Mouse (Mus musculus) erythroblast, embryonic 14.5 days (primary cell): ENCODE results near the gene Adam12.

ENCODE experiments used
- GATA1 ChIP-seq: IDR thresholded peaks from 2 replicates; pipeline ENCODE4 v1.6.1; 2012; ENCODE audit warnings: low read length, inconsistent platforms, mixed read lengths
- TAL1 ChIP-seq: IDR thresholded peaks from 3 replicates; pipeline ENCODE4 v1.6.1; 2012; ENCODE audit warnings: low read length, inconsistent platforms, mixed read lengths

- TF ChIP-seq GATA1 = no peak
- TF ChIP-seq TAL1 = no peak
These were observed 1.2 kb downstream of the Adam12 start for GRCm38 (mm10) chr7:134230708-134231107.
